Mouse (Mus musculus) embryonic facial prominence, embryonic 13.5 days (tissue): ENCODE results near the gene D7Ertd443e. TPM values are rescaled to one million over a fixed set of nuclear protein-coding genes. Genes with fewer than 3 reads are reported as not detected.

Source experiments
- ATAC-seq: fragments of 200-750 bp; cut with Nextera tagmentation; 2 replicates; pipeline ENCODE4 v1.8.0; 2017; ENCODE audit warnings: low read depth; ENCODE audit not compliant: insufficient number of reproducible peaks, insufficient read depth, low FRiP score, low TSS enrichment
- H3K27ac ChIP-seq: fragments of 300-500 bp; sonication (generic); 2 replicates; pipeline ENCODE4 v1.5.1; 2015; ENCODE audit warnings: moderate library complexity, mild to moderate bottlenecking, inconsistent platforms
- H3K27me3 ChIP-seq: fragments of 300-500 bp; sonication (generic); 2 replicates; pipeline ENCODE4 v1.6.1; 2015; ENCODE audit warnings: mild to moderate bottlenecking, inconsistent platforms
- H3K36me3 ChIP-seq: fragments of 300-500 bp; sonication (generic); 2 replicates; pipeline ENCODE4 v1.6.1; 2015; ENCODE audit warnings: mild to moderate bottlenecking, inconsistent platforms
- H3K4me1 ChIP-seq: fragments of 300-500 bp; sonication (generic); 2 replicates; pipeline ENCODE4 v1.6.1; 2015; ENCODE audit warnings: inconsistent platforms
- H3K4me2 ChIP-seq: fragments of 300-500 bp; sonication (generic); 2 replicates; pipeline ENCODE4 v1.6.1; 2015; ENCODE audit warnings: moderate library complexity, mild to moderate bottlenecking, inconsistent platforms
- H3K4me3 ChIP-seq: fragments of 300-500 bp; sonication (generic); 2 replicates; pipeline ENCODE4 v1.5.1; 2015; ENCODE audit warnings: mild to moderate bottlenecking, inconsistent platforms
- H3K9ac ChIP-seq: fragments of 300-500 bp; sonication (generic); 2 replicates; pipeline ENCODE4 v1.6.1; 2015; ENCODE audit warnings: mild to moderate bottlenecking, inconsistent platforms
- H3K9me3 ChIP-seq: fragments of 300-500 bp; sonication (generic); 2 replicates; pipeline ENCODE4 v1.6.1; 2016; ENCODE audit warnings: inconsistent platforms
- WGBS: fragments of 180-500 bp; shearing (Covaris S2); methylation state at CpG from one replicate; pipeline ENCODE4 v1.1.7; 2015; ENCODE audit warnings: mixed read lengths; 5-methylcytosine and 5-hydroxymethylcytosine counted together
- polyA plus RNA-seq: library from polyadenylated mRNA; unstranded; fragments of >200 nt; fragmentation: Nextera tagmentation; extraction: Ambion mirVana; gene quantifications from 2 replicates; pipeline ENCODE4 v1.2.1, GENCODE M21; 2015

D7Ertd443e gene
- polyA plus RNA-seq, 1 experiment from 2014 or later: 0.08 TPM

GRCm38 (mm10) chr7:134287570-134288222, 97.8 kb downstream of the D7Ertd443e start:
- no peak overlapping the region for H3K9ac ChIP-seq
- WGBS: 69% methylated on average over 6 of the region's 6 CpGs
- H3K4me1 ChIP-seq: peaks cover 20% of the 10 kb centered on the region
- H3K9me3 ChIP-seq: no peaks in the 10 kb centered on the region
- no peak overlapping the region for H3K4me3 ChIP-seq
- H3K36me3 ChIP-seq: no peaks in the 10 kb centered on the region
- ATAC-seq: no peak
- no peaks in the 10 kb centered on the region for H3K27me3 ChIP-seq
- H3K4me2 ChIP-seq: no peak overlapping the region
- no peak overlapping the region for H3K27ac ChIP-seq

GRCm38 (mm10) chr7:134272956-134273355, 112.5 kb downstream of the D7Ertd443e start:
- H3K4me3 ChIP-seq: no peak overlapping the region
- H3K9me3 ChIP-seq: no peaks in the 10 kb centered on the region
- no peak for ATAC-seq
- 85% methylated on average over 5 of the region's 5 CpGs for WGBS
- H3K9ac ChIP-seq: no peak overlapping the region
- no peaks in the 10 kb centered on the region for H3K27me3 ChIP-seq
- no peaks in the 10 kb centered on the region for H3K36me3 ChIP-seq
- H3K4me2 ChIP-seq: no peak overlapping the region
- no peak overlapping the region for H3K27ac ChIP-seq
- H3K4me1 ChIP-seq: no peaks in the 10 kb centered on the region

- Histone ChIP-seq H3K27me3 (no peaks in the 10 kb centered on the region), H3K27ac (no peak overlapping the region), H3K4me3 (no peak overlapping the region), H3K9me3 (no peaks in the 10 kb centered on the region), H3K4me1 (no peaks in the 10 kb centered on the region), H3K9ac (no peak overlapping the region), H3K36me3 (no peaks in the 10 kb centered on the region), H3K4me2 (no peak overlapping the region)
- ATAC-seq: no peak
- WGBS: 81% methylated on average over 4 of the region's 4 CpGs
These were observed 113.0 kb downstream of the D7Ertd443e start for GRCm38 (mm10) chr7:134272421-134272820.

GRCm38 (mm10) chr7:134265783-134266182, 119.7 kb downstream of the D7Ertd443e start:
- Histone ChIP-seq H3K36me3 (no peaks in the 10 kb centered on the region), H3K9me3 (no peaks in the 10 kb centered on the region), H3K27me3 (no peaks in the 10 kb centered on the region), H3K4me2 (no peak overlapping the region), H3K4me3 (no peak overlapping the region), H3K27ac (no peak overlapping the region), H3K9ac (no peak overlapping the region), H3K4me1 (peaks cover 8% of the 10 kb centered on the region; the same call in 1 of the 2 replicates)
- no peak for ATAC-seq
- WGBS: 80% methylated on average over 4 of the region's 4 CpGs

- Histone ChIP-seq H3K27me3 (no peaks in the 10 kb centered on the region), H3K36me3 (no peaks in the 10 kb centered on the region), H3K4me1 (peaks cover 8% of the 10 kb centered on the region; the same call in 1 of the 2 replicates), H3K9ac (no peak overlapping the region), H3K27ac (no peak overlapping the region), H3K9me3 (no peaks in the 10 kb centered on the region), H3K4me3 (no peak overlapping the region), H3K4me2 (no peak overlapping the region)
- 47% methylated on average over 4 of the region's 4 CpGs for WGBS
- ATAC-seq: peak; percentile 56; the same call in 1 of the 2 replicates
These were observed 122.1 kb downstream of the D7Ertd443e start for GRCm38 (mm10) chr7:134263146-134263906.

GRCm38 (mm10) chr7:134261003-134261701, 124.3 kb downstream of the D7Ertd443e start:
- no peak overlapping the region for H3K4me2 ChIP-seq
- H3K9me3 ChIP-seq: no peaks in the 10 kb centered on the region
- H3K27me3 ChIP-seq: no peaks in the 10 kb centered on the region
- 47% methylated on average over 4 of the region's 4 CpGs for WGBS
- H3K36me3 ChIP-seq: no peaks in the 10 kb centered on the region
- H3K4me3 ChIP-seq: no peak overlapping the region
- no peak for ATAC-seq
- H3K4me1 ChIP-seq: peaks cover 8% of the 10 kb centered on the region; the same call in 1 of the 2 replicates
- no peak overlapping the region; the same call in 1 of the 2 replicates for H3K27ac ChIP-seq
- no peak overlapping the region for H3K9ac ChIP-seq

- H3K4me3 ChIP-seq: no peak overlapping the region
- H3K27me3 ChIP-seq: no peaks in the 10 kb centered on the region
- H3K9ac ChIP-seq: no peak overlapping the region
- no peaks in the 10 kb centered on the region for H3K4me1 ChIP-seq
- 88% methylated on average over 7 of the region's 7 CpGs for WGBS
- H3K27ac ChIP-seq: no peak overlapping the region
- no peak overlapping the region for H3K4me2 ChIP-seq
- H3K9me3 ChIP-seq: no peaks in the 10 kb centered on the region
- H3K36me3 ChIP-seq: no peaks in the 10 kb centered on the region
- ATAC-seq: no peak
These were observed 135.1 kb downstream of the D7Ertd443e start for GRCm38 (mm10) chr7:134250273-134250870.

GRCm38 (mm10) chr7:134248041-134248440, 137.4 kb downstream of the D7Ertd443e start:
- no peak overlapping the region for H3K27ac ChIP-seq
- ATAC-seq: no peak
- no peaks in the 10 kb centered on the region for H3K4me1 ChIP-seq
- no peak overlapping the region for H3K4me3 ChIP-seq
- no peaks in the 10 kb centered on the region for H3K36me3 ChIP-seq
- no peaks in the 10 kb centered on the region for H3K27me3 ChIP-seq
- no peak overlapping the region for H3K4me2 ChIP-seq
- 77% methylated on average over 2 of the region's 2 CpGs for WGBS
- H3K9ac ChIP-seq: no peak overlapping the region
- H3K9me3 ChIP-seq: no peaks in the 10 kb centered on the region

- Histone ChIP-seq H3K4me2 (no peak overlapping the region), H3K27ac (no peak overlapping the region), H3K4me1 (no peaks in the 10 kb centered on the region), H3K9ac (no peak overlapping the region), H3K4me3 (no peak overlapping the region), H3K9me3 (no peaks in the 10 kb centered on the region), H3K27me3 (no peaks in the 10 kb centered on the region), H3K36me3 (no peaks in the 10 kb centered on the region)
- no peak for ATAC-seq
- WGBS: 26% methylated on average over 5 of the region's 5 CpGs
These were observed 138.8 kb downstream of the D7Ertd443e start for GRCm38 (mm10) chr7:134246624-134247023.

GRCm38 (mm10) chr7:134242773-134243172, 142.7 kb downstream of the D7Ertd443e start:
- H3K36me3 ChIP-seq: no peaks in the 10 kb centered on the region
- no peak overlapping the region for H3K4me3 ChIP-seq
- H3K9ac ChIP-seq: no peak overlapping the region
- WGBS: 85% methylated on average over 1 of the region's 1 CpGs
- no peak overlapping the region for H3K4me2 ChIP-seq
- no peak overlapping the region for H3K27ac ChIP-seq
- H3K4me1 ChIP-seq: no peaks in the 10 kb centered on the region
- no peak for ATAC-seq
- no peaks in the 10 kb centered on the region for H3K27me3 ChIP-seq
- H3K9me3 ChIP-seq: no peaks in the 10 kb centered on the region

GRCm38 (mm10) chr7:134241212-134241611, 144.2 kb downstream of the D7Ertd443e start:
- no peaks in the 10 kb centered on the region for H3K36me3 ChIP-seq
- no peak overlapping the region for H3K9ac ChIP-seq
- H3K4me2 ChIP-seq: no peak overlapping the region
- WGBS: 86% methylated on average over 4 of the region's 4 CpGs
- H3K27ac ChIP-seq: no peak overlapping the region
- H3K27me3 ChIP-seq: no peaks in the 10 kb centered on the region
- no peaks in the 10 kb centered on the region for H3K4me1 ChIP-seq
- no peak overlapping the region for H3K4me3 ChIP-seq
- H3K9me3 ChIP-seq: no peaks in the 10 kb centered on the region
- ATAC-seq: no peak
